Mouse (Mus musculus) ES-Bruce4 (cell line): ENCODE results near the gene Sec14l1. TPM values are rescaled to one million over a fixed set of nuclear protein-coding genes. Genes with fewer than 3 reads are reported as not detected.

ENCODE experiments used
- H3K27ac ChIP-seq: 2 replicates; pipeline ENCODE4 v1.5.1; 2012; ENCODE audit warnings: low read length, inconsistent platforms; ENCODE audit not compliant: insufficient read depth
- H3K27me3 ChIP-seq: 2 replicates; pipeline ENCODE4 v1.6.1; 2012; ENCODE audit warnings: mild to moderate bottlenecking, low read length, inconsistent platforms; ENCODE audit not compliant: control insufficient read depth, poor library complexity, insufficient read depth, severe bottlenecking
- H3K36me3 ChIP-seq: 2 replicates; pipeline ENCODE4 v1.6.1; 2012; ENCODE audit warnings: inconsistent platforms, mild to moderate bottlenecking, low read length, moderate library complexity; ENCODE audit not compliant: control insufficient read depth, poor library complexity, insufficient read depth, severe bottlenecking
- H3K4me1 ChIP-seq: one replicate; pipeline ENCODE4 v1.8.1; 2011; ENCODE audit warnings: low read length; ENCODE audit not compliant: control insufficient read depth, insufficient read depth
- H3K4me3 ChIP-seq: 2 replicates; pipeline ENCODE4 v1.5.1; 2011; ENCODE audit warnings: low read depth, mild to moderate bottlenecking, low read length
- H3K9ac ChIP-seq: 2 replicates; pipeline ENCODE4 v1.6.1; 2012; ENCODE audit warnings: low read depth, mild to moderate bottlenecking, inconsistent platforms; ENCODE audit not compliant: poor library complexity, severe bottlenecking
- H3K9me3 ChIP-seq: replicated peaks from 2 replicates; pipeline ENCODE4 v1.6.1; 2012; ENCODE audit warnings: mild to moderate bottlenecking, low read length, inconsistent platforms; ENCODE audit not compliant: control insufficient read depth, poor library complexity, insufficient read depth, severe bottlenecking
- CTCF ChIP-seq: IDR thresholded peaks from one replicate; pipeline ENCODE4 v1.8.1; 2011; ENCODE audit warnings: low read depth, low read length
- EP300 ChIP-seq: IDR thresholded peaks from 2 replicates; pipeline ENCODE4 v1.6.1; 2011; ENCODE audit warnings: low read depth, low read length; ENCODE audit not compliant: insufficient read depth
- POLR2A ChIP-seq: IDR thresholded peaks from one replicate; pipeline ENCODE4 v1.8.1; 2011; ENCODE audit warnings: low read length; ENCODE audit not compliant: insufficient read depth
- polyA plus RNA-seq: library from polyadenylated mRNA; stranded (reverse); fragments of >200 nt; gene quantifications from 2 replicates; pipeline ENCODE4 v1.2.4, GENCODE M21; 2011; ENCODE audit warnings: low read depth; ENCODE audit not compliant: missing spikeins, insufficient read depth, insufficient read length

Gene Sec14l1
- polyA plus RNA-seq, 1 experiment, result 77.7 TPM

GRCm38 (mm10) chr11:117086215-117086614 lies 28.8 kb upstream of the Sec14l1 start:
- Histone ChIP-seq H3K27me3 (no peaks in the 10 kb centered on the region), H3K4me1 (peaks cover 22% of the 10 kb centered on the region), H3K9me3 (no peaks in the 10 kb centered on the region), H3K27ac (peak overlapping the region; percentile 46; the same call in 1 of the 2 replicates), H3K9ac (no peak overlapping the region), H3K36me3 (no peaks in the 10 kb centered on the region), H3K4me3 (no peak overlapping the region)
- TF ChIP-seq EP300 (no peak), CTCF (no peak), POLR2A (no peak)

GRCm38 (mm10) chr11:117087036-117087799 lies 27.8 kb upstream of the Sec14l1 start:
- Histone ChIP-seq H3K27me3 (no peaks in the 10 kb centered on the region), H3K4me3 (no peak overlapping the region), H3K4me1 (peaks cover 23% of the 10 kb centered on the region), H3K9ac (no peak overlapping the region), H3K27ac (peak overlapping the region; percentile 89), H3K36me3 (no peaks in the 10 kb centered on the region), H3K9me3 (no peaks in the 10 kb centered on the region)
- TF ChIP-seq POLR2A, result no peak
- TF ChIP-seq CTCF, result no peak
- no peak for TF ChIP-seq EP300

- Histone ChIP-seq H3K36me3 (no peaks in the 10 kb centered on the region), H3K9me3 (no peaks in the 10 kb centered on the region), H3K9ac (peak overlapping the region; percentile 30), H3K27me3 (no peaks in the 10 kb centered on the region), H3K4me1 (peaks cover 23% of the 10 kb centered on the region), H3K27ac (peak overlapping the region; percentile 97), H3K4me3 (no peak overlapping the region)
- TF ChIP-seq EP300 (peak; percentile 87), POLR2A (no peak)
Measured at GRCm38 (mm10) chr11:117088271-117088991, 26.5 kb upstream of the Sec14l1 start.

- Histone ChIP-seq H3K27ac (peak overlapping the region; percentile 97), H3K9me3 (no peaks in the 10 kb centered on the region), H3K4me1 (peaks cover 21% of the 10 kb centered on the region), H3K36me3 (no peaks in the 10 kb centered on the region), H3K27me3 (no peaks in the 10 kb centered on the region), H3K4me3 (no peak overlapping the region), H3K9ac (peak overlapping the region; percentile 36)
- TF ChIP-seq POLR2A (no peak), CTCF (no peak), EP300 (no peak)
Measured at GRCm38 (mm10) chr11:117089673-117090419, 25.1 kb upstream of the Sec14l1 start.

GRCm38 (mm10) chr11:117091406-117091805 lies 23.6 kb upstream of the Sec14l1 start:
- Histone ChIP-seq H3K4me3 (no peak overlapping the region), H3K27me3 (no peaks in the 10 kb centered on the region), H3K36me3 (no peaks in the 10 kb centered on the region), H3K4me1 (peaks cover 18% of the 10 kb centered on the region), H3K27ac (peak overlapping the region; percentile 89), H3K9me3 (no peaks in the 10 kb centered on the region), H3K9ac (peak overlapping the region; percentile 16; the same call in 1 of the 2 replicates)
- TF ChIP-seq EP300 (no peak), CTCF (no peak)
